Mouse (Mus musculus): ENCODE results near the gene Crygs.
"Not testable (repeated sequence)": the region's sequence is repeated elsewhere in the genome, so short reads cannot be mapped to it uniquely, and the experiment has no call there.

Gene Crygs

GRCm38 (mm10) chr16:22789908-22790367, 21.4 kb downstream of the Crygs start:
- DNase-seq (ENCODE audit: low spot score in 2 of 2): peak; percentile 11 to 19

- DNase-seq (ENCODE audit: low spot score in 2 of 2): no peak
Measured at GRCm38 (mm10) chr16:22782686-22783085, 28.7 kb downstream of the Crygs start.

GRCm38 (mm10) chr16:22779228-22779835, 32.0 kb downstream of the Crygs start:
- no peak for DNase-seq (ENCODE audit: low spot score in 2 of 2)

- not testable (repeated sequence) for DNase-seq (ENCODE audit: low spot score in 2 of 2)
Measured at GRCm38 (mm10) chr16:22778296-22778695, 33.1 kb downstream of the Crygs start.

GRCm38 (mm10) chr16:22775471-22775985, 35.8 kb downstream of the Crygs start:
- DNase-seq (ENCODE audit: low spot score in 2 of 2): no peak

GRCm38 (mm10) chr16:22768661-22769060, 42.7 kb downstream of the Crygs start:
- DNase-seq (ENCODE audit: low spot score in 2 of 2): no peak

- DNase-seq (ENCODE audit: low spot score in 2 of 2): peak in 1 of 2 experiments; percentile 4
Measured at GRCm38 (mm10) chr16:22767405-22767804, 44.0 kb downstream of the Crygs start.

GRCm38 (mm10) chr16:22766738-22767211, 44.6 kb downstream of the Crygs start:
- DNase-seq (ENCODE audit: low spot score in 2 of 2): no peak

- no peak for DNase-seq (ENCODE audit: low spot score in 2 of 2)
Measured at GRCm38 (mm10) chr16:22765531-22765930, 45.8 kb downstream of the Crygs start.

Data from thymus, postnatal 10 days (tissue).